Mouse (Mus musculus) gonadal fat pad, adult 2 months (tissue): Measurements from ENCODE around the gene Tepsin. TPM values are rescaled to one million over a fixed set of nuclear protein-coding genes. Genes with fewer than 3 reads are reported as not detected.

Experiments
- polyA plus RNA-seq: library from polyadenylated mRNA; depleted of rRNA; stranded (reverse); fragments of >200 nt; gene quantifications from 2 replicates; pipeline ENCODE4 v1.2.3, GENCODE M21; 2012; rRNA removed

The Tepsin gene
- polyA plus RNA-seq, 1 experiment = 32.5 TPM

Other genes starting within 250 kb of the Tepsin start
- 46.5 and 49.6 TPM in 2 replicates for gene Chmp6, start 185.3 kb downstream of the Tepsin start, polyA plus RNA-seq
- gene Baiap2, start 156.0 kb downstream of the Tepsin start, polyA plus RNA-seq = 86.9 and 90.7 TPM in 2 replicates
- 20.5 and 25.6 TPM in 2 replicates for gene Aatk, start 51.6 kb downstream of the Tepsin start, polyA plus RNA-seq
- gene Cep131, start 11.9 kb downstream of the Tepsin start, polyA plus RNA-seq = 8.8 and 9.8 TPM in 2 replicates
- gene Ndufaf8, start 197 bp upstream of the Tepsin start, polyA plus RNA-seq = 33.1 and 39.7 TPM in 2 replicates
- gene Slc38a10, start 52.6 kb upstream of the Tepsin start, polyA plus RNA-seq = 153 and 192 TPM in 2 replicates
- 7.4 and 10.7 TPM in 2 replicates for gene Bahcc1, start 134.2 kb upstream of the Tepsin start, polyA plus RNA-seq
- gene Actg1, start 249.8 kb upstream of the Tepsin start, polyA plus RNA-seq = 916 and 1,199 TPM in 2 replicates